Mouse (Mus musculus) MEL (cell line): ENCODE results near the gene Golga4. TPM values are rescaled to one million over a fixed set of nuclear protein-coding genes. Genes with fewer than 3 reads are reported as not detected.

Experiments
- DNase-seq: peaks from one replicate; pipeline ENCODE4 v3.0.0; 2011; ENCODE audit warnings: low read depth, low spot score
- H3K27ac ChIP-seq: 2 replicates; pipeline ENCODE4 v1.5.1; 2012; ENCODE audit warnings: low read depth, mild to moderate bottlenecking, control low read depth, low read length, moderate library complexity; ENCODE audit not compliant: control insufficient read depth
- H3K27me3 ChIP-seq, 2 experiments: fragments of 150-350 bp in 1 of 2; sonication (generic) in 1 of 2; 2 replicates each; pipeline ENCODE4 v1.6.1; 2012; ENCODE audit warnings: low read length in 2 of 2, mild to moderate bottlenecking in 2 of 2, improper control_type of control experiment in 1 of 2, moderate library complexity in 1 of 2; ENCODE audit not compliant: insufficient read depth in 2 of 2, control insufficient read depth in 1 of 2
- H3K36me3 ChIP-seq, 2 experiments: 2 replicates each; pipeline ENCODE4 v1.6.1; 2012 to 2014; ENCODE audit warnings: low read length in 2 of 2, improper control_type of control experiment in 1 of 2, inconsistent platforms in 1 of 2, mild to moderate bottlenecking in 1 of 2; ENCODE audit not compliant: insufficient read depth in 2 of 2, control insufficient read depth in 1 of 2
- H3K4me1 ChIP-seq, 2 experiments: fragments of 150-350 bp in 1 of 2; sonication (generic) in 1 of 2; 2 replicates each; pipeline ENCODE4 v1.6.1; 2012; ENCODE audit warnings: low read length in 2 of 2, improper control_type of control experiment in 1 of 2, mild to moderate bottlenecking in 1 of 2; ENCODE audit not compliant: insufficient read depth in 2 of 2, control insufficient read depth in 1 of 2
- H3K4me3 ChIP-seq, 2 experiments: fragments of 150-350 bp in 1 of 2; sonication (generic) in 1 of 2; 2 replicates each; pipeline ENCODE4 v1.5.1; 2012; ENCODE audit warnings: low read depth in 2 of 2, low read length in 2 of 2, mild to moderate bottlenecking in 2 of 2, moderate library complexity in 2 of 2, control low read depth in 1 of 2, improper control_type of control experiment in 1 of 2; ENCODE audit not compliant: control insufficient read depth in 1 of 2, insufficient read depth in 1 of 2
- H3K79me2 ChIP-seq: 2 replicates; pipeline ENCODE4 v1.6.1; 2012; ENCODE audit warnings: mild to moderate bottlenecking, low read length, moderate library complexity; ENCODE audit not compliant: control insufficient read depth, poor library complexity, insufficient read depth
- H3K9ac ChIP-seq: 2 replicates; pipeline ENCODE4 v1.6.1; 2012; ENCODE audit warnings: low read depth, mild to moderate bottlenecking, control low read depth, low read length, moderate library complexity; ENCODE audit not compliant: control insufficient read depth, poor library complexity, severe bottlenecking
- H3K9me3 ChIP-seq: fragments of 150-350 bp; sonication (generic); replicated peaks from 2 replicates; pipeline ENCODE4 v1.6.1; 2012; ENCODE audit warnings: mild to moderate bottlenecking, low read length, improper control_type of control experiment, moderate library complexity; ENCODE audit not compliant: insufficient read depth
- BHLHE40 ChIP-seq: IDR thresholded peaks from 2 replicates; pipeline ENCODE4 v1.6.1; 2012; ENCODE audit warnings: low read depth, mild to moderate bottlenecking, inconsistent platforms, low read length, improper control_type of control experiment, borderline replicate concordance
- CHD2 ChIP-seq: IDR thresholded peaks from 2 replicates; pipeline ENCODE4 v1.6.1; 2011; ENCODE audit warnings: low read length, improper control_type of control experiment
- CTCF ChIP-seq, 3 experiments: IDR thresholded peaks in 2 of 3; conservative IDR thresholded peaks in 1 of 3; 2 replicates each; pipeline ENCODE4 v1.5.1; 2011 to 2012; ENCODE audit warnings: low read length in 3 of 3, low read depth in 2 of 3, mild to moderate bottlenecking in 2 of 3, improper control_type of control experiment in 1 of 3, inconsistent platforms in 1 of 3, mixed read lengths in 1 of 3, moderate library complexity in 1 of 3; ENCODE audit not compliant: control insufficient read depth in 1 of 3, insufficient read depth in 1 of 3, poor library complexity in 1 of 3, severe bottlenecking in 1 of 3
- E2F4 ChIP-seq: IDR thresholded peaks from 2 replicates; pipeline ENCODE4 v1.6.1; 2011; ENCODE audit warnings: low read depth, low read length, improper control_type of control experiment, borderline replicate concordance
- JUND ChIP-seq: IDR thresholded peaks from 2 replicates; pipeline ENCODE4 v1.6.1; 2011; ENCODE audit warnings: low read depth, mild to moderate bottlenecking, improper control_type of control experiment, low read length
- MAFK ChIP-seq: IDR thresholded peaks from 2 replicates; pipeline ENCODE4 v1.6.1; 2011; ENCODE audit warnings: low read depth, mild to moderate bottlenecking, low read length, improper control_type of control experiment, borderline replicate concordance
- MAX ChIP-seq: IDR thresholded peaks from 2 replicates; pipeline ENCODE4 v1.6.1; 2011; ENCODE audit warnings: low read length, improper control_type of control experiment
- MAZ ChIP-seq: IDR thresholded peaks from 2 replicates; pipeline ENCODE4 v1.6.1; 2012; ENCODE audit warnings: low read depth, mild to moderate bottlenecking, inconsistent platforms, low read length, improper control_type of control experiment
- MYB ChIP-seq: IDR thresholded peaks from 2 replicates; pipeline ENCODE4 v1.6.1; 2011; ENCODE audit warnings: mild to moderate bottlenecking, low read depth, low read length, improper control_type of control experiment
- NELFE ChIP-seq: IDR thresholded peaks from 2 replicates; pipeline ENCODE4 v1.6.1; 2011; ENCODE audit warnings: low read depth, low read length, improper control_type of control experiment
- POLR2AphosphoS2 ChIP-seq: IDR thresholded peaks from 2 replicates; pipeline ENCODE4 v1.6.1; 2011; ENCODE audit warnings: low read length, improper control_type of control experiment
- SMC3 ChIP-seq: IDR thresholded peaks from 2 replicates; pipeline ENCODE4 v1.6.1; 2011; ENCODE audit warnings: low read depth, low read length, improper control_type of control experiment
- TAL1 ChIP-seq: IDR thresholded peaks from 2 replicates; pipeline ENCODE4 v1.6.1; 2012; ENCODE audit warnings: mild to moderate bottlenecking, inconsistent platforms, low read length, moderate library complexity, mixed read lengths
- TBP ChIP-seq: IDR thresholded peaks from 2 replicates; pipeline ENCODE4 v1.8.0; 2011; ENCODE audit warnings: low read depth, low read length, improper control_type of control experiment
- USF1 ChIP-seq: IDR thresholded peaks from 2 replicates; pipeline ENCODE4 v1.6.1; 2014; ENCODE audit warnings: low read depth, mild to moderate bottlenecking, inconsistent platforms, low read length, improper control_type of control experiment, moderate library complexity
- USF2 ChIP-seq, 2 experiments: IDR thresholded peaks; 2 replicates each; pipeline ENCODE4 v1.6.1; 2011 to 2012; ENCODE audit warnings: improper control_type of control experiment in 2 of 2, low read length in 2 of 2, borderline replicate concordance in 1 of 2, inconsistent platforms in 1 of 2, low read depth in 1 of 2, mild to moderate bottlenecking in 1 of 2; ENCODE audit not compliant: insufficient read depth in 1 of 2
- ZNF384 ChIP-seq: IDR thresholded peaks from 2 replicates; pipeline ENCODE4 v1.6.1; 2012; ENCODE audit warnings: low read depth, mild to moderate bottlenecking, inconsistent platforms, low read length, improper control_type of control experiment
- polyA plus RNA-seq, 2 experiments: library from polyadenylated mRNA; stranded (reverse) in 1 of 2; unstranded in 1 of 2; fragments of >175 nt in 1 of 2; fragments of >200 nt in 1 of 2; gene quantifications; 2 replicates each; pipeline versions ENCODE4 v1.2.1 to v1.2.4; 2012; ENCODE audit warnings: low replicate concordance in 2 of 2, low read depth in 1 of 2; ENCODE audit not compliant: insufficient read length in 2 of 2, insufficient read depth in 1 of 2, missing spikeins in 1 of 2
- total RNA-seq: library from RNA; depleted of rRNA; stranded (reverse); fragments of 300-350 nt; gene quantifications from 2 replicates; pipeline ENCODE4 v1.2.3, GENCODE M21; 2012

Gene Golga4
- total and polyA plus RNA-seq, 3 experiments: 29.8 to 465 (median 38.9) TPM

GRCm38 (mm10) chr9:118476211-118476765 is 29.8 kb upstream of the Golga4 start:
- no peak overlapping the region for H3K9ac ChIP-seq
- H3K9me3 ChIP-seq: no peaks in the 10 kb centered on the region
- no peak overlapping the region for H3K4me3 ChIP-seq
- H3K27me3 ChIP-seq: no peaks in the 10 kb centered on the region; a peak in 1 of 4 replicates
- H3K36me3 ChIP-seq: no peaks in the 10 kb centered on the region
- TF ChIP-seq POLR2AphosphoS2 (no peak), JUND (no peak), TBP (no peak), MAX (no peak), BHLHE40 (no peak)
- no peaks in the 10 kb centered on the region for H3K4me1 ChIP-seq
- H3K27ac ChIP-seq: no peak overlapping the region
- DNase-seq: no peak
- H3K79me2 ChIP-seq: no peaks in the 10 kb centered on the region

- no peak overlapping the region for H3K4me3 ChIP-seq
- no peaks in the 10 kb centered on the region for H3K9me3 ChIP-seq
- H3K4me1 ChIP-seq: no peaks in the 10 kb centered on the region
- H3K36me3 ChIP-seq: no peaks in the 10 kb centered on the region
- TF ChIP-seq SMC3 (no peak), CHD2 (no peak), NELFE (no peak), MAFK (no peak), USF1 (no peak), MAZ (no peak), E2F4 (no peak), TBP (no peak), CTCF (IDR thresholded peaks at IDR 0.05 in 2 of 3, conservative IDR thresholded peaks at IDR 0.05 in 1 of 3; ENCODE audit: control insufficient read depth in 1 of 3, insufficient read depth in 1 of 3, low read depth in 2 of 3, low read length in 3 of 3, poor library complexity in 1 of 3, severe bottlenecking in 1 of 3) (no peak), MYB (no peak), USF2 (IDR thresholded peaks at IDR 0.05; ENCODE audit: borderline replicate concordance in 1 of 2, insufficient read depth in 1 of 2, low read depth in 1 of 2, low read length in 2 of 2) (no peak), TAL1 (no peak), ZNF384 (no peak)
- H3K9ac ChIP-seq: no peak overlapping the region
- no peak for DNase-seq
- H3K27me3 ChIP-seq: no peaks in the 10 kb centered on the region; a peak in 1 of 4 replicates
- H3K27ac ChIP-seq: no peak overlapping the region
- no peaks in the 10 kb centered on the region for H3K79me2 ChIP-seq
Measured at GRCm38 (mm10) chr9:118476766-118477271, 29.2 kb upstream of the Golga4 start.
